Mouse (Mus musculus) fibroblast of lung, adult 2 months (primary cell): ENCODE data around the gene Golt1b.
"Not testable (repeated sequence)": the region's sequence is repeated elsewhere in the genome, so short reads cannot be mapped to it uniquely, and the experiment has no call there.

ENCODE experiments used
- DNase-seq: peaks from one replicate; pipeline ENCODE4 v3.0.0-alpha.2; 2011; ENCODE audit warnings: low read depth

Gene Golt1b

GRCm38 (mm10) chr6:142387011-142387754, at the start of gene Golt1b, which contains the start of gene Recql:
Gene Golt1b, plus strand, starts transcription at chr6:142387221.
Gene Recql, minus strand, starts transcription at chr6:142387087.
- peak; percentile 93 for DNase-seq

- DNase-seq = peak; percentile 77
Observed at GRCm38 (mm10) chr6:142338961-142339360, 48.1 kb upstream of the Golt1b start.

GRCm38 (mm10) chr6:142339576-142339975, 47.4 kb upstream of the Golt1b start:
- DNase-seq = peak; percentile 46

DNA sequence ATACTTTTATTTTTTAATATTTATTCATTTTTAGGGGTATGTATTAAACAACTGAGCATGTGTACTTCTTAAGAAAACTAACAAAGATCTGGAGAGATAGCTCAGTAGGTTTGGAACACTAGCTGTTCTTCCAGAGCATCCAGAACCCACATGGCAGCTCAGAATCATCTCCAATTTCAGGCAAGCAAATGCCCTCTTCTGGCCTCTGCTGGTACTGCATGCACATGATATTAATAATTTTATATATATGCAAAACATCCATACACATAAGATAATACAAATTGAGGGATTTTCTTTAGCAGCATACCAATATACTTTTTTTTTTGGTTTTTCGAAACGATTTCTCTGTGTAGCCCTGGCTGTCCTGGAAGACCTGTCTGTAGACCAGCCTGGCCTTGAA, 43.5 kb upstream of the Golt1b start:
- no peak for DNase-seq

DNA sequence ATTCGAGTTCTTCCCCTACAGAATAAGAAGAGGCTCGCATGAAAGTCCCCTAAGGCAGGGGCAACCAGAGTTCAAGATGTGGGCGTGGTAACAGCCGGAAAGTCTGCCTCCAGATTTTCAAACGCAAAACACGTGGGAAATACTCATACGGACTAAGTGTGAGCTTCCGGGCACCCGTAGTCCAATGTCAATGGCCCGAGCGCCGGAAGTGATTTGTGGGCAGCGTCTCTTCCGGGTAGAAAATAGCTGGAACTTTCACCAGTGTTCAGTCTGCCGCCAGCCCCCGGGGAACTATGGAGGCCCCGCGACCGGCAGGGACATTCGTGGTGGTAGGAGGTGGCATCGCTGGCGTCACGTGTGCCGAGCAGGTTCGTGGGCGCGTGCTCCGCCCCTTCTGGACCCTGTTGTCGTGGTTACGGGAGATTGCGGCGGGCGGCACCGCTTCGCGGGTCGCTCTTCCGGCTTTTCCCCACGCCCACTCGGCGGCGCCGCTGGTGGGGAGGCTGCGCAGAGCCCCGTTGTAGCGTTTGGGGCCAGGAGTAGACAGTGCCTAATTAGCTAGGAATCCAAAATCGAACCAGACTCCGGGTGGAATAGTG, 41.5 kb upstream of the Golt1b start, which contains the start of gene Pyroxd1:
TSS of gene Pyroxd1 (plus strand) at position 215 of the 599 bp plus-strand sequence.
- peak; percentile 72 for DNase-seq

DNA sequence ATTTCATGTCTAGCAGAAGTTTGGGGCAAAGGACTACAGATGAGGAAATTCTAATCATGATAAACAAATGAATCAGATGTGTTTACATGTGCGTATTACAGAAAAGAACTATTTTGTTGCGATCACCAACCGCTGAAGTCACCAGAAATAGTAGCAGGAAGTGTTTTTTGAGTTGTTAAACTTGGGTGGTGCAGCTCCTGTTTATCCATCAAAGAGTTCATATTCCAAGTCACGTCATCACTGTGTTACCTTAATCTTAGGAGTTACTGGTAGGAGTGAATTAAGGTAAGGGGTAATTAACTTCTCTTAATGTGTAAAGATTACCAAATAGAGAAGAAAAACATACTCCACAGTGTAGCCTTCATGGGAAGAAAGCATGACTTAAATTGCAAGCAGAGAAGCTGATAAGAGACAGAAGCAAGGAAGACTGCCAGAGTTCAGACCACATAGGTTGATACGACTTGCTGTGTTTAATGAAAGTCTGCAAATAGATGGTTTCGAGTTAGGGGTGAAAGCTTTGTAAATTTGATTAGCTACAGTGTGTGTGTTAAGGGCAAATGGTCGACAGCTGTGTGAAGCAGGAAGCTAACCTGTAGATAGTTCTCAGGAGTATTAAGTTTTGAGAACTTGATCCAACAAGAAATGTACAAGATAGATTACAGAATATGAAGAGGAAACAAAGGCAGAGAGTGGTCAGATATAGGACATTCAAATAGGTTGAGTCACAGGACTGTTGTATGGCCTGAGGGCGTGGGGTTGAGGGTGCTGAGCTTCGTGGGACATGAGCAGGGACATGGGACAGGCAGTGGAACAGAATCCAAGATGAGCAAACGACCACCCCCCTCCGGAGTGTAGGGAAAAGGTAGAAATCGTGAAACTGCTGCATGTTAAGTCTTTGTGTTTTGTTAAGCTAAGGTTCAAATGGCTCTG, 40.6 kb upstream of the Golt1b start:
- no peak for DNase-seq

DNA sequence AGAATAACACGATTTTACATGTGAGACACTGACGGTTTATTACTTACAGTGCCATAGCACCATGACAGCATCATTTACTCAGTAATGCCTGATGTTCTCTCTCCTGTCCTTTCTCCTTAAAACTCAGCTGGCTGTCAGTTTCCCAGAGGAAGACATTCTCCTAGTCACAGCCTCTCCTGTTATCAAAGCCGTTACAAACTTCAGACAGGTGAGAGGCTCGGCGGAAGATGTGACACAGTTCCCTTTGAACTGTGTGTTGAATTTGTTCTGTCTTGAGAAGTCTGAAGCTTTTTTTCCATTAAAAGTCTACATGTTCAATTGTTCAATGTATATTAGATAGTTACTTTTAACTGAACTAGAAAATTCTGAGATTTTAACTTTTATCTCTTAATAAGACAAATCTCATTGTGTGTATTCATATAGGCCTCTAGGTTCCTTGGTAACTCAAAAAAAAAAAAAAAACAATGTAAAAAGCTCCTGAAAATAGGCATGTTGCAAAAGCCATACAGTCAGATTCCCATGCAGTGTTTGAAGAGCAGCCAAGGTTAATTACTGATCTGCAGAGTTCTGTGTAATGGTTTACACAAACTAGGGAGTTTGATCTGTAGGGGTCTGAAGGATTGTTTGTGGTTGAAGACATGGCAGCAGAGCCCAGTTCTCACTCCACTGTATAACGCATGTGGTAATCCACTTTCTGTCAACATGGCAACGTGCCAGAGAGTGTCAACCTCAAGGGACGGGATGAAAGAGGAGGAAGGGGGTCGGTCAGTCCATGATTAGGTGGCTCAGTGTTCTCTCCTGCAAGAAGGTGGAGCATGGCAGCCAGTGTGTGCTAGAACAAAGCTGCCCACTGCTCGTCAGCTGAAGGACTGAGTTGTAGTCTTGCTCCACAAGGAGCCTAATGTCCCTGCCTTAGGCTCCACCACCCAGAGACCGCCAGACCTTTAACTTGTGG, 39.3 kb upstream of the Golt1b start:
- DNase-seq = no peak

DNA sequence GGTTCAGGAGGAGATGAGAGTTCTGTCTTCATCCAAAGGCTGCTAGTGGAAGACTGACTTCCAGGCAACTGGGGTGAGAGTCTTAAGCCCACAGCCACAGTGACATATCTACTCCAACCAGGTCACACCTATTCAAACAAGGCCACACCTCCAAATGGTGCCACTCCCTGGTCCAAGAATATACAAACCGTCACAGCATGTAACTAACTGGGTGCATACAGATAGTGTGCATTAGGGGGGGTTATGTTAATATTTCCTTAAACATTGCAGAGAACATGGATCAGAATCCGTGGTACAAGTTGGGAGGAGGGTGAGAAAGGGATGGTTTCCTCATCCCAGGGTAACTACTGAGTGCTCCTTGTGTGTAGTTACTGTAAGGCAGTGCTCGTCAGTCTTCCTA, 34.9 kb upstream of the Golt1b start:
- not testable (repeated sequence) for DNase-seq

GRCm38 (mm10) chr6:142357106-142357505, 29.9 kb upstream of the Golt1b start:
- DNase-seq = no peak

GRCm38 (mm10) chr6:142362036-142362435, 25.0 kb upstream of the Golt1b start:
- DNase-seq = no peak

GRCm38 (mm10) chr6:142363019-142363576, 23.9 kb upstream of the Golt1b start:
- no peak for DNase-seq

- DNase-seq = no peak
Observed at GRCm38 (mm10) chr6:142365742-142366472, 21.1 kb upstream of the Golt1b start.

DNA sequence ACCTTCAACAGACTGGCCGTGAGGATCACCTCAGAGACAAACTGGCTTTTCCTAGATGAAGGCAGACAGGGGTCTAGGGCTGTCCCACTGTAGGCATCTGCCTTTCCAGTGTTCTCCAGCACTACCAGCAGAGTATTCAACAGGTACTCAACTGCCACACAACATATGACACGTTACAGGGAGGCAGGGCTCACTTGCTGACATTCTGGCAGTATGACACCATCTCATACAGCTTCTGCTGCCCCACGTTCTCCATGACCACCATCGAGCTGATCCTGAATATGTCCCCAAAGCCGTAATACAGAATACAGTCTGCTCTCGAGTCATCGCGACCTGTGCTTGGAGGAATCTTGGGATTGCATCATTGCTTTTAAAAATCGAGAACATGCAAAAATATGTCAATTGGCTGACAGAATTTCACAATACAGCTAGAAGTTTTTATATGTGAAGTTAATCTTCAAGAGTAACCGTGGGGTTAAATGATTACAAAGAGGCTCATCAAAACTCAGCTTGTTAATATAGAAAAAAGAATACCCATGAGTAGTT, 20.5 kb upstream of the Golt1b start:
- DNase-seq = no peak

GRCm38 (mm10) chr6:142367565-142367964, 19.5 kb upstream of the Golt1b start:
- no peak for DNase-seq

- DNase-seq = no peak
Observed at GRCm38 (mm10) chr6:142369568-142369967, 17.5 kb upstream of the Golt1b start.

DNA sequence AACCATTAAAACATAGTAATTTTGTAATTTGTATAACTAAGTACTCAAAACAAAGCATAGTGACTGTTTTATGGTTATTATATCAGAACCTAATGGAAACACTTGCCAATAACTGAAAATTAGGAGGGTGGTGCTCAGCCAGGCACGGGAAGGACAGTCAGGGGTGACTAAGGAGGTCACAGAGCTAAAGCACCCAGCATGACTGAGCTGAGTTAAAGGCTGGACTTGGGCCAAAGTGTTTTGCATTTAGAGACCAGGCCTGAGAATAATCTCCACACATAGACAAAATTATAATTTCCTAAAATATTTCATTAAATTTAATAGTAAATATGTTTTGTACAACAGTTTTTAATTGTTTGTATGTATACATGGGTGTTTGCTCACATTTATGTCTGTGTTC, 9.9 kb upstream of the Golt1b start:
- no peak for DNase-seq

- DNase-seq = no peak
Observed at GRCm38 (mm10) chr6:142378576-142379330, 8.3 kb upstream of the Golt1b start.

DNA sequence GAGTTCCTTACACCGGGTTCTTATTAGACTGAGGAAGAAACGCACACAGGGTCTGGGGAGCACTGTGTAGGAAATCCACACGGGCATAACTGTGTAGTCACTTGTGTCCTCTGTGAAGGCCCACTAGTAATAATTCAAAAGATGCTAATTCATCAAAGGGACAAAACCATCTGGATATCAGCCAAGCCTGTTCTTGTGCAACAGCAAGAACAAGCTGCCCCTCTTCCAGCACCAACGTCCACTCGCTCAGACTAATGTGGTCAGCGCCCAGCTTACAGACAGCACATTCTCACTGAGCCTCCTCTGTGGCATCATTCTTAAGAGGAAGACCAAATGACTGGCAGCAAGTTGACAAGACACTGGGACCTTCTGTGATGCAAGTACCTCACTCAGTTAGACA, 7.1 kb upstream of the Golt1b start:
- DNase-seq = no peak

- no peak for DNase-seq
Observed at GRCm38 (mm10) chr6:142381615-142382014, 5.4 kb upstream of the Golt1b start.
